12 mouse cellular contexts compared by ENCODE assay signal in genomic region chr11:76262611-76263351, GRCm38 (mm10). TPM values are rescaled to one million over a fixed set of nuclear protein-coding genes. Genes with fewer than 3 reads are reported as not detected.
DNase-seq lines count a peak whose midpoint lies in the region; ATAC-seq lines count a peak whose summit lies in the region.
"Had no signal": no experiment of that assay in that cellular context is flagged by ENCODE, and none has a peak within 500 bp of the region (broad histone marks: within the 10 kb centered on the region; RNA-seq: fewer than 3 reads in every experiment).

No protein-coding gene starts in this region.

- no peak overlapping the region; the same call in 1 of the 2 replicates for H3K4me3 ChIP-seq in hindbrain, embryonic 12.5 days

- peak overlapping the region; percentile 20; the same call in 1 of the 2 replicates for H3K9ac ChIP-seq in hindbrain, embryonic 12.5 days

- H3K36me3 ChIP-seq in hindbrain, embryonic 12.5 days = 0 out of 2 replicates have a peak, but pooled peaks cover 7% of the 10 kb centered on the region

- 4% methylated on average over 19 of the region's 19 CpGs for WGBS in hindbrain, embryonic 12.5 days

- H3K4me1 ChIP-seq in hindbrain, embryonic 12.5 days = peaks cover 64% of the 10 kb centered on the region

- H3K4me2 ChIP-seq in hindbrain, embryonic 12.5 days (replicated peaks) = peak overlapping the region; percentile 27

- no peaks in the 10 kb centered on the region for H3K9me3 ChIP-seq in hindbrain, embryonic 12.5 days (replicated peaks)

- peak; percentile 38 to 40 for DNase-seq in cerebellum, postnatal 36 days
- peak; percentile 72 for DNase-seq in embryo, embryonic 10.5 days (ENCODE audit: low spot score)
- peak; percentile 72 for DNase-seq in neural tube, embryonic 10.5 days (ENCODE audit: extremely low spot score, low spot score)
- no peak for DNase-seq in frontal cortex, adult 2 months (ENCODE audit: extremely low spot score in 1 of 2, low spot score in 1 of 2)
- DNase-seq in left cerebral cortex, adult 9 months (ENCODE audit: low spot score in 2 of 2) = no peak
- DNase-seq in spleen, adult 18-20 months = no peak
- DNase-seq: heart, adult 18-20 months; kidney, adult 2 months; right cerebral cortex, adult 18-20 months had no signal

- H3K27me3 ChIP-seq in hindbrain, embryonic 12.5 days = no peaks in the 10 kb centered on the region

- ATAC-seq in cerebellum, adult (ENCODE audit: insufficient number of reproducible peaks, low FRiP score, low TSS enrichment) = no peak
- ATAC-seq in hindbrain, embryonic 12.5 days (ENCODE audit: low FRiP score) = peak; percentile 62

- H3K27ac ChIP-seq in hindbrain, embryonic 12.5 days = peak overlapping the region; percentile 76

RNA-seq across cellular contexts. Expression of gene Glod4, which starts 19.3 kb away (rescaled TPM):
- polyA plus RNA-seq in hindbrain, embryonic 12.5 days (2016; fragmentation: Nextera tagmentation; extraction: Ambion mirVana) = 109 and 118 TPM in 2 replicates
- 48.6 and 53.1 TPM in 2 replicates for polyA plus RNA-seq in frontal cortex, adult 2 months (2012; rRNA removed)

RNA-seq across cellular contexts. Expression of gene Mrm3, which starts 19.3 kb away (rescaled TPM):
- polyA plus RNA-seq in hindbrain, embryonic 12.5 days (2016; fragmentation: Nextera tagmentation; extraction: Ambion mirVana) = 15.4 and 18.0 TPM in 2 replicates
- polyA plus RNA-seq in frontal cortex, adult 2 months (2012; rRNA removed) = 14.5 and 16.7 TPM in 2 replicates

RNA-seq across cellular contexts. Expression of gene Gemin4, which starts 45.3 kb away (rescaled TPM):
- 27.5 and 28.7 TPM in 2 replicates for polyA plus RNA-seq in hindbrain, embryonic 12.5 days (2016; fragmentation: Nextera tagmentation; extraction: Ambion mirVana)
- polyA plus RNA-seq in frontal cortex, adult 2 months (2012; rRNA removed) = 5.3 and 8.0 TPM in 2 replicates

RNA-seq across cellular contexts. Expression of gene Dbil5, which starts 45.4 kb away (rescaled TPM):
- polyA plus RNA-seq in hindbrain, embryonic 12.5 days (2016; fragmentation: Nextera tagmentation; extraction: Ambion mirVana) = 0.54 TPM in 1 of 2 replicates, not detected in the other
- polyA plus RNA-seq in frontal cortex, adult 2 months (2012; rRNA removed) = 1.4 and 1.5 TPM in 2 replicates
- polyA plus RNA-seq: thymus, postnatal 0 days had no signal

Comparison
In these comparisons a context has a peak if more than half of its experiments do, and no peak if none do; other contexts are left out.
1. DNase-seq: peak in cerebellum, postnatal 36 days (2 of 2), embryo, embryonic 10.5 days (single experiment) and neural tube, embryonic 10.5 days (single experiment); none in frontal cortex, adult 2 months (0 of 2), left cerebral cortex, adult 9 months (0 of 2) and spleen, adult 18-20 months (0 of 2).